Mouse (Mus musculus) telencephalon, adult 2 months (tissue): ENCODE results near the gene Pla2g7.

Experiments
- DNase-seq: peaks from one replicate; pipeline ENCODE4 v3.0.0-alpha.2; 2011; ENCODE audit warnings: low read depth, low spot score

Pla2g7 gene

GRCm38 (mm10) chr17:43580456-43580855 lies 12.6 kb downstream of the Pla2g7 start:
- DNase-seq: no peak

GRCm38 (mm10) chr17:43581012-43581467 lies 13.1 kb downstream of the Pla2g7 start:
- DNase-seq: no peak

- no peak for DNase-seq
These were observed 16.9 kb downstream of the Pla2g7 start for GRCm38 (mm10) chr17:43584771-43585170.

- no peak for DNase-seq
These were observed 19.4 kb downstream of the Pla2g7 start for GRCm38 (mm10) chr17:43587278-43587677.

- DNase-seq: no peak
These were observed 21.9 kb downstream of the Pla2g7 start for GRCm38 (mm10) chr17:43589750-43590149.

- DNase-seq: no peak
These were observed 22.6 kb downstream of the Pla2g7 start for GRCm38 (mm10) chr17:43590531-43590930.

GRCm38 (mm10) chr17:43592296-43593291 lies 24.7 kb downstream of the Pla2g7 start:
- peak; percentile 60 for DNase-seq

GRCm38 (mm10) chr17:43597742-43598141 lies 29.8 kb downstream of the Pla2g7 start:
- no peak for DNase-seq

- DNase-seq: no peak
These were observed 30.8 kb downstream of the Pla2g7 start for GRCm38 (mm10) chr17:43598706-43599105.

GRCm38 (mm10) chr17:43606704-43607103 lies 38.8 kb downstream of the Pla2g7 start:
- DNase-seq: no peak

GRCm38 (mm10) chr17:43611586-43611985 lies 43.7 kb downstream of the Pla2g7 start:
- DNase-seq: no peak

GRCm38 (mm10) chr17:43612221-43612620 lies 44.3 kb downstream of the Pla2g7 start:
- DNase-seq: no peak

GRCm38 (mm10) chr17:43619156-43619555 lies 51.3 kb downstream of the Pla2g7 start:
- no peak for DNase-seq

- no peak for DNase-seq
These were observed 54.2 kb downstream of the Pla2g7 start for GRCm38 (mm10) chr17:43622076-43622475.

- no peak for DNase-seq
These were observed 60.3 kb downstream of the Pla2g7 start for GRCm38 (mm10) chr17:43628246-43628645.

- no peak for DNase-seq
These were observed 61.2 kb downstream of the Pla2g7 start for GRCm38 (mm10) chr17:43629026-43629495.

- DNase-seq: no peak
These were observed 61.9 kb downstream of the Pla2g7 start, which contains the start of gene Tdrd6 for GRCm38 (mm10) chr17:43629496-43630426. TSS of gene Tdrd6 (minus strand) at chr17:43630299.

GRCm38 (mm10) chr17:43630427-43630760 lies 62.5 kb downstream of the Pla2g7 start:
- no peak for DNase-seq

- DNase-seq: no peak
These were observed 69.2 kb downstream of the Pla2g7 start for GRCm38 (mm10) chr17:43637146-43637545.

GRCm38 (mm10) chr17:43640825-43641224 lies 72.9 kb downstream of the Pla2g7 start:
- DNase-seq: no peak

- no peak for DNase-seq
These were observed 75.3 kb downstream of the Pla2g7 start for GRCm38 (mm10) chr17:43643191-43643590.

- no peak for DNase-seq
These were observed 76.5 kb downstream of the Pla2g7 start for GRCm38 (mm10) chr17:43644375-43644774.
